Mouse (Mus musculus) heart, embryonic 16.5 days (tissue): ENCODE data around the gene Gimap4. TPM values are rescaled to one million over a fixed set of nuclear protein-coding genes. Genes with fewer than 3 reads are reported as not detected.

ENCODE experiments used
- ATAC-seq: fragments of 200-750 bp; cut with Nextera tagmentation; replicated peaks from 2 replicates; pipeline ENCODE4 v1.8.0; 2017; ENCODE audit warnings: moderate number of reproducible peaks; ENCODE audit not compliant: insufficient read depth, low FRiP score; ENCODE audit errors: extremely low read depth
- H3K27ac ChIP-seq: fragments of 300-500 bp; sonication (generic); 2 replicates; pipeline ENCODE4 v1.5.1; 2014; ENCODE audit warnings: mild to moderate bottlenecking, low read length, control low read depth, moderate library complexity
- H3K27me3 ChIP-seq: fragments of 300-500 bp; sonication (generic); 2 replicates; pipeline ENCODE4 v1.6.1; 2014; ENCODE audit warnings: low read length, mixed read lengths; ENCODE audit not compliant: control insufficient read depth, insufficient read depth
- H3K36me3 ChIP-seq: fragments of 300-500 bp; sonication (generic); 2 replicates; pipeline ENCODE4 v1.6.1; 2014; ENCODE audit not compliant: control insufficient read depth, insufficient read depth
- H3K4me1 ChIP-seq: fragments of 300-500 bp; sonication (generic); 2 replicates; pipeline ENCODE4 v1.6.1; 2014; ENCODE audit warnings: low read length, mixed read lengths; ENCODE audit not compliant: control insufficient read depth, insufficient read depth
- H3K4me2 ChIP-seq: fragments of 300-500 bp; sonication (generic); 2 replicates; pipeline ENCODE4 v1.6.1; 2014; ENCODE audit warnings: low read depth, mild to moderate bottlenecking, control low read depth, low read length
- H3K4me3 ChIP-seq: fragments of 300-500 bp; sonication (generic); 2 replicates; pipeline ENCODE4 v1.5.1; 2014; ENCODE audit warnings: mild to moderate bottlenecking, control low read depth, low read length
- H3K9ac ChIP-seq: fragments of 300-500 bp; sonication (generic); 2 replicates; pipeline ENCODE4 v1.6.1; 2014; ENCODE audit warnings: low read length, control low read depth
- H3K9me3 ChIP-seq: fragments of 300-500 bp; sonication (generic); replicated peaks from 2 replicates; pipeline ENCODE4 v1.6.1; 2016; ENCODE audit warnings: low read length; ENCODE audit not compliant: control insufficient read depth
- WGBS: fragments of 180-500 bp; shearing (Covaris S2); extraction: QIAGEN DNeasy Blood & Tissue Kit; methylation state at CpG from one replicate; pipeline ENCODE4 v1.1.7; 2014; 5-methylcytosine and 5-hydroxymethylcytosine counted together
- polyA plus RNA-seq: library from polyadenylated mRNA; unstranded; fragments of >200 nt; fragmentation: Nextera tagmentation; extraction: Ambion mirVana; gene quantifications from 2 replicates; pipeline ENCODE4 v1.2.1, GENCODE M21; 2015

The Gimap4 gene
- polyA plus RNA-seq, 1 experiment from 2014 or later = 37.0 TPM

DNA sequence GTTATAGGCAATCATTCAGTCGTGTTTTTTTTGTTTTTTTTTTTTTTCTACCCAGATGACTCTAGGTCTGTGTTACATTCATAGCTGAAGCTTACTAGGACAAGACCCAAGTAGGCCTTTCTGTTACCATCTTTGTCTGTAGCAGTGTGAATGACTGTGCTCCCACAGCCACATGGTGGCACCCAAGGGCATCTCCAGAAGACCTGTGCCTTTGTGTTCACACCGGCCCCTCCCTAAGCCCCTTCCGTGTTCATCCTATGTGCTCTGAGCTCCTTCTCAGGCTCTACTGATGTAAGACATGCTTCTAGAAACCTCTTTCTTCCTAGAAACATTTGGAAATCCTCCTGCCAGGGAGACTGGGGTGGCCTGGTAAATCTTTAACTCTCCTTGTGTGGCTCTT is 37.4 kb upstream of the Gimap4 start, which contains the start of gene Gimap8:
Gene Gimap8, plus strand, starts transcription at position 240 of the 400 bp plus-strand sequence.
- H3K4me3 ChIP-seq = 0 out of 2 replicates have a peak within 1 kb of the TSS, but pooled peaks have one; percentile 5
- H3K9ac ChIP-seq = no peak within 1 kb of the TSS
- peak within 1 kb of the TSS; percentile 3; the same call in 1 of the 2 replicates for H3K4me2 ChIP-seq
- H3K27me3 ChIP-seq = no peaks in the 10 kb centered on the region
- H3K27ac ChIP-seq = no peak within 1 kb of the TSS
- no peaks in the 10 kb centered on the region for H3K9me3 ChIP-seq
- H3K36me3 ChIP-seq = no peaks in the 10 kb centered on the region
- H3K4me1 ChIP-seq = no peaks in the 10 kb centered on the region
- WGBS = 30% methylated on average over 3 of the region's 3 CpGs
- peak; percentile 73 for ATAC-seq

- WGBS = 77% methylated on average over 2 of the region's 2 CpGs
- H3K27ac ChIP-seq = no peak overlapping the region
- no peak overlapping the region for H3K9ac ChIP-seq
- 0 out of 2 replicates have a peak overlapping the region, but pooled peaks have one; percentile 5 for H3K4me3 ChIP-seq
- no peaks in the 10 kb centered on the region for H3K4me1 ChIP-seq
- H3K9me3 ChIP-seq = no peaks in the 10 kb centered on the region
- no peak for ATAC-seq
- H3K36me3 ChIP-seq = no peaks in the 10 kb centered on the region
- H3K27me3 ChIP-seq = no peaks in the 10 kb centered on the region
- H3K4me2 ChIP-seq = peak overlapping the region; percentile 3; the same call in 1 of the 2 replicates
These were observed 36.7 kb upstream of the Gimap4 start for GRCm38 (mm10) chr6:48647611-48648010.

GRCm38 (mm10) chr6:48648779-48649178 is 35.6 kb upstream of the Gimap4 start:
- no peak for ATAC-seq
- Histone ChIP-seq H3K9me3 (no peaks in the 10 kb centered on the region), H3K4me3 (no peak overlapping the region), H3K4me1 (no peaks in the 10 kb centered on the region), H3K36me3 (no peaks in the 10 kb centered on the region), H3K9ac (no peak overlapping the region), H3K4me2 (no peak overlapping the region), H3K27me3 (no peaks in the 10 kb centered on the region), H3K27ac (no peak overlapping the region)
- WGBS = 70% methylated on average over 4 of the region's 4 CpGs

GRCm38 (mm10) chr6:48650041-48650440 is 34.3 kb upstream of the Gimap4 start:
- Histone ChIP-seq H3K4me3 (no peak overlapping the region), H3K27me3 (no peaks in the 10 kb centered on the region), H3K9ac (no peak overlapping the region), H3K4me2 (no peak overlapping the region), H3K27ac (no peak overlapping the region), H3K36me3 (no peaks in the 10 kb centered on the region), H3K9me3 (no peaks in the 10 kb centered on the region), H3K4me1 (no peaks in the 10 kb centered on the region)
- 82% methylated on average over 9 of the region's 9 CpGs for WGBS
- ATAC-seq = no peak

DNA sequence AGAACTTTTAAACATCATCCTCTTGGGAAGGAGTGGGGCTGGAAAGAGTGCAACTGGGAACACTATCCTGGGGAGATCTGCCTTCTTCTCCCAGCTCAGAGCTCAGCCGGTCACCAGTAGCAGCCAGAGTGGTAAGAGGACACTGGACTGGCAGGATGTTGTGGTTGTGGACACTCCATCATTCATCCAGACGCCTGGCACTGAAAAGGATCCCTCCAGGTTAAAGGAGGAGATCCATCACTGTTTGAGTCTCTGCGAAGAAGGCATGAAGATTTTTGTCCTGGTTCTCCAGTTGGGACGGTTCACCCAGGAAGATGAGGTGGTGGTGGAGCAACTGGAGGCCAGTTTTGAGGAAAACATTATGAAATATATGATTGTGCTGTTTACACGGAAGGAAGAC is 25.6 kb upstream of the Gimap4 start:
- ATAC-seq = no peak
- no peaks in the 10 kb centered on the region for H3K27me3 ChIP-seq
- no peak overlapping the region for H3K4me2 ChIP-seq
- H3K27ac ChIP-seq = no peak overlapping the region
- H3K36me3 ChIP-seq = no peaks in the 10 kb centered on the region
- no peaks in the 10 kb centered on the region for H3K9me3 ChIP-seq
- 66% methylated on average over 5 of the region's 5 CpGs for WGBS
- no peak overlapping the region for H3K4me3 ChIP-seq
- H3K9ac ChIP-seq = no peak overlapping the region
- no peaks in the 10 kb centered on the region for H3K4me1 ChIP-seq

DNA sequence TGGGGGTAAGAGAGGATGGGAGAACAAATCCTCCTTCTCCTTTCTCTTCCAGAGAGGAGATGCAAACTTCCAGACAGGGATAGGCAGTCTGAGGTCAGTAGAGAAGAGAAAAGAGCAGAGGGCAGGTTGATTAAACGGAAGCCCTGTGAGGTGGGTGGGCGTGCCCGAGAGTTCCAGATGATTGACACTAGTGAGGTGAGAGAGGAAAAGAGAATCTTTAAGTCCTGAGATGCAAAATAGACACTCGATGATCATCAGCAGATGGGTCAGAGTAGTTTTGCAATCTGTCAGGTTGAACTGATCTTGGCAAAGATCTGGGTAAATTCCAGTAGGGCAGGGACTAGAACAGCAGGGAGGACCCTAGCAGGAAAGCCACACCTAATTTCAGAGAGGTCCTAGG is 19.6 kb upstream of the Gimap4 start:
- WGBS = 84% methylated on average over 4 of the region's 4 CpGs

GRCm38 (mm10) chr6:48665471-48665870 is 18.9 kb upstream of the Gimap4 start:
- no peaks in the 10 kb centered on the region for H3K9me3 ChIP-seq
- no peak overlapping the region for H3K4me3 ChIP-seq
- no peaks in the 10 kb centered on the region for H3K4me1 ChIP-seq
- H3K27me3 ChIP-seq = no peaks in the 10 kb centered on the region
- H3K4me2 ChIP-seq = no peak overlapping the region
- WGBS = 87% methylated on average over 9 of the region's 9 CpGs
- no peak overlapping the region for H3K27ac ChIP-seq
- ATAC-seq = no peak
- no peak overlapping the region for H3K9ac ChIP-seq
- no peaks in the 10 kb centered on the region for H3K36me3 ChIP-seq

More for the DNA sequence above, 19.6 kb upstream of the Gimap4 start:
- H3K27me3 ChIP-seq = no peaks in the 10 kb centered on the region
- no peak overlapping the region for H3K27ac ChIP-seq
- H3K9me3 ChIP-seq = no peaks in the 10 kb centered on the region
- no peak overlapping the region for H3K4me2 ChIP-seq
- H3K36me3 ChIP-seq = no peaks in the 10 kb centered on the region
- ATAC-seq = no peak
- no peak overlapping the region for H3K9ac ChIP-seq
- H3K4me1 ChIP-seq = no peaks in the 10 kb centered on the region
- H3K4me3 ChIP-seq = no peak overlapping the region

- WGBS = 54% methylated on average over 7 of the region's 7 CpGs
These were observed 18.2 kb upstream of the Gimap4 start for GRCm38 (mm10) chr6:48666159-48666586.

DNA sequence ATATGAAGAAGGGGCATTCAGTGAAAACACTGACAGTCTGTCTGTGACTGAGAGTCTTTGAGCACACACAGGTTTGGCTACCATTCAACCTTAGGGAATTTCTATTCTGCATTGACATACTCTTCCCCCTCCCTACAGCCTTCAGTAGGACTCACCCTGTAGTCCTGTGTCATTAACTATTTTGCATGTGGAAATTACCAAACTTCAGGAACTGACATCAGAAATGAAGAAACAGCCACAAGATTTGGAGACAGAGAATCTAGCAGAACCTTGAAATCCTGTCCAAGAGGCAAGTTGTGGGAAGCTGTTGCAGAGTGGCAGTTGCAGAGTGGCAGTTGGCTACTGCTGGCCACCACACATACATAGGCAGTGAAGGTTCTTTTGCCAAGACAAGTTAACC is 16.3 kb upstream of the Gimap4 start:
- no peak for ATAC-seq
- no peak overlapping the region for H3K4me3 ChIP-seq
- H3K4me1 ChIP-seq = no peaks in the 10 kb centered on the region
- no peaks in the 10 kb centered on the region for H3K27me3 ChIP-seq
- H3K9ac ChIP-seq = no peak overlapping the region
- no peaks in the 10 kb centered on the region for H3K36me3 ChIP-seq
- no peak overlapping the region for H3K4me2 ChIP-seq
- no peaks in the 10 kb centered on the region for H3K9me3 ChIP-seq
- H3K27ac ChIP-seq = no peak overlapping the region

More at GRCm38 (mm10) chr6:48666159-48666586, 18.2 kb upstream of the Gimap4 start:
- Histone ChIP-seq H3K27ac (no peak overlapping the region), H3K4me1 (no peaks in the 10 kb centered on the region), H3K27me3 (no peaks in the 10 kb centered on the region), H3K4me3 (no peak overlapping the region), H3K9me3 (no peaks in the 10 kb centered on the region), H3K4me2 (no peak overlapping the region), H3K36me3 (no peaks in the 10 kb centered on the region), H3K9ac (no peak overlapping the region)
- ATAC-seq = no peak
